Mouse (Mus musculus) urinary bladder, postnatal 36 days (tissue): Measurements from ENCODE around the gene Slc7a6os.
A peak's percentile ranks its signal among the peaks of the same experiment; 100 is the strongest.
"Not testable (repeated sequence)": the region's sequence is repeated elsewhere in the genome, so short reads cannot be mapped to it uniquely, and the experiment has no call there.

Experiments
- DNase-seq, 2 experiments: peaks; one replicate each; pipeline ENCODE4 v3.0.0; 2022; ENCODE audit warnings: low spot score in 2 of 2, mixed read lengths in 1 of 2

Gene Slc7a6os

GRCm38 (mm10) chr8:106210821-106211345, at the start of gene Slc7a6os, which contains the start of gene Prmt7:
Slc7a6os (minus strand) TSS chr8:106210935.
Prmt7 (plus strand) TSS chr8:106210936.
- peak; percentile 92 to 95 for DNase-seq

DNA sequence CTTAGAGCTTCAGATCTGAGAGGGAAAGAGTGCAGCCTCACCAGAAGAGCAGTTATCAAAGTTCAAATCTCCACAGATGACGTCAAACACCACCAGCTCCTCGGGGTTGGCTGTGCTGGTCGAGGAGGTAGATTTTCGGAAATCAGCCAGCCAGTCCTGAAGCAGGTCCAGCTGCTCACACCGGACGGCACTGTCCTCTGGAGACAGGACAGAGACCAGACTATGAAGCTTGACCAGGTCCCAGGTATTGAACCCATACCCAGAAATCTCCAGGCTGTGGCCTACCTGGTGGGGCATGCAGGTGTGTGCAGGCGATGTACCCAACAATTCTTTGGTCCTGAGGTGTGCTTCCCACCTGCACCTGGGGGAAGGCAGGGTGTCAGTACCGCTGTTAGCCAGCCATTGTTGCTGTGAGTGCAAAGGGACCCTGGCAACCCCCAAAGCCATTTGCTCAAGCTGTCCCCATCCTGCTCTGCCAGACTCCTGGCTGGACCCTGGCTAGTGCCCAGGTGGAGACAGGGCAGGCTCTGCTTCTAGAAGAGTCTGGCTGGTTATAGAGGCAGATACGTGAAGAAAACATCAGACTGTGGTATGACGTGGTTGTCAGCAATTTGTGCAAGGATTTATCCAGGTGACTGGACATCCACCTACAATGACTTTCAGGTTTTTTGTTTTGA, 49.0 kb upstream of the Slc7a6os start:
- no peak for DNase-seq

GRCm38 (mm10) chr8:106258169-106258568, 47.4 kb upstream of the Slc7a6os start:
- DNase-seq, result no peak

DNA sequence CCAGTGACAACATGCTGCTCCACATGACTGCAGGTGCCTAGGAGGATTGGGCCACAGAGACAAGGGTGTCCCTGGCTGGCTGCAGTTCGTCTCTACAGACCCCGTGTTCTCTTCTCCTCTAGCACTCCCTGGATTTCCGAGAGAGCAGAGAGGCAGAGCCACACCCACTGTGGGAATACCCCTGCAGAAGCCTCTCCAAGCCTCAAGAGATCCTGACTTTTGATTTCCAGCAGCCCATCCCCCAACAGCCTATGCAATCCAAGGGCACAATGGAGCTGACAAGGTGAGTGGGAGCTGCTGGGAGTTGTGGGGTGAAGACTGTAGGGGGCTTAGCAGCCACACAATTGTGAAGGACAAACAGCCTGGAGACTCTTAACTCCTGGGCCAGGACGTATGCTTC, 39.5 kb upstream of the Slc7a6os start:
- DNase-seq, result no peak

DNA sequence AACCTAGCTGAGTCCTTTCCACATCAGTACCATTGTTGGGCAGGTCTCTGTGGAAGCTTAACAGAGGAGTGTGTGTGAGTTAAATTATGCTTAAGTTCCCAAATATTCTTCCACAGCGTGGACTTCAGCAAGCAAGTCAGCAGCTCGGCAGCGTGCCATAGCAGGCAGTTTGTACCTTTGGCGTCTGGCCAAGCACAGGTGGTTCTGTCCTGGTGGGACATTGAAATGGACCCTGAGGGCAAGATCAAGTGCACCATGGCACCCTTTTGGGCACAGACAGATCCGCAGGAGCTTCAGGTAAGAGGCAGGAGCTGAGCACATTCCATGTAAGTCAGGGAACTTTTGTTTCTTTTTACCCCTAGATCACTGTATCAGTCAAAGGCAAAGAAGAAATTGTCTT, 26.4 kb upstream of the Slc7a6os start:
- DNase-seq, result no peak

GRCm38 (mm10) chr8:106234567-106235261, 24.0 kb upstream of the Slc7a6os start:
- no peak for DNase-seq

- DNase-seq, result no peak
These were observed 22.0 kb upstream of the Slc7a6os start for GRCm38 (mm10) chr8:106232751-106233150.

- no peak for DNase-seq
These were observed 20.8 kb upstream of the Slc7a6os start for GRCm38 (mm10) chr8:106231536-106231935.

- peak; percentile 23 to 36 for DNase-seq
These were observed 15.9 kb upstream of the Slc7a6os start for GRCm38 (mm10) chr8:106226589-106226988.

DNA sequence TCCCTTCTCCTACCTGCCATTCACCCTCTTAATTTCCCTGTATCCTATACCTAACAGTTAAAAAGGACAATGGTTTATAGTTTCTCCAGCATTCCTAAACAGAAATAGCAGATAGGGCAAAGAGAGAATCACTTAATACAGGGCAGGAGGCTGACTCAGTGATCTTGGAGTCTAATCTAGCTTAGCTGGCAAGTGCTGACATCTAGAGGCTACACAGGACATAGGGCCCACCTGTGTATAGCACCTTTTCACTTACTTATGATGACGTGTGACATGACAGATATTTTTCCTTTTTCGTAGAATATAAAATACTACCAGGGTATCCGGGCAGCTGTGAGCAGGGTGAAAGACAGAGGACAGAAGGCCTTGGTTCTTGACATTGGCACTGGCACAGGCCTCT, 8.9 kb upstream of the Slc7a6os start:
- no peak for DNase-seq

DNA sequence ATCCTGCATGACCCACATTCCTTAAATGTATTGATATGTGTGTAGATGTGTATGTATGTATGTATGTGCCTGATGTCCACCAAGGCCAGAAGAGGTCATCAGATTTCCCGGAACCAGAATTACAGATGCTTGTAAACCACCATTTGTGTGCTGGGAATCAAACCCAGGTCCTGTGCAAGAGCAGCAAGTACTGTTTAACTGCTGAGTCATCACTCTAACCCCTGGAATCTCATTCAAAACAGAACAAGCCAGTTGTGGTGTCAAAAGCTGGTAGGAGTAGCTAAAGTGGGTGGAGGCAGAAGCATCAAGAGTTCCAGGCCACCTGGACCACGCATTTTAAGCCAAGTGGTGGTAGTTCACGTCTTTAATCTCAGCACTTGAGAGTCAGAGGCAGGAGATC, 3.2 kb upstream of the Slc7a6os start:
- DNase-seq, result no peak

DNA sequence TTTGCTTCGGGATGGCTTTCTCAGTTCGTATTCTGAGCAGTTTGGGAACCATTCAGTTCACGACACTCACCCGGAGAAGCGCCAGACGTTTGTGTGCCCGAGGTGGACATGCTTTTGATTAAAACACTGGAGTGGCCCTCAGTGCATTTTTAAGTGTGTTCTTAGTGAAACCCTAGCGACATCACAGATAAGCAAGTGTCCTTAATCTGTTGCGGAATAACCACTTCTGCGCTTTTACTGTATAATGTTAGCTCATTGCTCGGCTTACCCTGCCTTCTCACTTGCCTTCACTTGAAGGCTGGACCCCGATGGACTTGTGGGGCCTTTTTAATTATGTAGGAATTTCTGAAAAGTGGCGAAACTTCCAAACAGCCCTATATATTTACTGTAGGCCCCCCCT, 686 bp upstream of the Slc7a6os start:
- DNase-seq, result no peak

DNA sequence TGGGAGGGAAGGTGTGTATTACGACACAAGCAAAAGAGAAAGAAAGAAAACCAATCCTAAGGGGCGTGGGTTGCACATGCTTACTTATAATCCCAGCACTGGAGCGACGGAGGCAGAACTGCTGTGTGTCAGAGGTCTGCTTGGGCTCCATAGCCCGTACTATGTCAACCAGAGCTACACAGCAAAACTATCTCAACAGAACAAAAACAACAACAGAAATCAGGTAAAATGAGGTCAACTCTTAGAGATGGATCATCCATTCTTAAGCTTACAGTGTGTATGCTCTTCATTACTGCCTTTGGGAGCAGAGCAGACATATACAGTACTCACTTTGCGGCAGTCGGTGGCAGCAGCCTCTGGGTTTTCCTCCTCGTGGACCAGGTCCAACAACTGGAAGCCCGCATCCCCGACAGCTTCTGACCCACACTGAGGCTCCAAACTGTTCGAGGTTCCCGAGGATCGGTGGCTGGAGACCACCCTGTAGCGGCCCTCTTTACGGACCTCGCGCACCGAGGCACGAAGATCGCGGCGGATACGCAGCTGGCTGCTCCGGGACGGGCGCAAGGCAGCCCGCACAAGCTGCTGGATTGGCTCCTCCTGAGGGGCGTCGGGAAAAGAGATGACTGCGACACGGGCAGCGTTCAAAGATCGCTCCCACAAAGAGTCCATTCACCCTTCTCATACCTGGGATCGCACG, 552 bp downstream of the Slc7a6os start:
- peak; percentile 18 to 28 for DNase-seq

DNA sequence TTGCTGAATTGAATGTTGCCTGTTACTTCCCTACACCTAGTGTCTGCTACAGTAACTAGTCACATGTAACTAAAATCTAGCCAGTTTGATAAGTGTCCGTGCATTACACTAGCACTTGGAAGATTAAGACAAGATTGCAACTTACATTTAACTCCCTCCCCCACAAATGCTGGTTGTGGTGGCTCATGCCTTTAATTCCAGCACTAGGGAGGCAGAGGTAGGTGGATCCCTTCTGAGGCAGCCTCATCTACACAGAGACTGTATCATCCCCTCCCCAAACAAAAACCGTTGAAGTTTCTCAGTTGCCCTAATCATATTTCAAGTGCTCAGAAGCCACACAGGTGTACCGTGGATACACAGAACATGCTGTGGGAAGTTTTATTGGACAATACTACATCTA, 11.1 kb downstream of the Slc7a6os start:
- DNase-seq, result not testable (repeated sequence)

GRCm38 (mm10) chr8:106198741-106199140, 12.0 kb downstream of the Slc7a6os start:
- peak; percentile 33 to 44 for DNase-seq

- DNase-seq, result no peak
These were observed 16.7 kb downstream of the Slc7a6os start for GRCm38 (mm10) chr8:106194062-106194461.

DNA sequence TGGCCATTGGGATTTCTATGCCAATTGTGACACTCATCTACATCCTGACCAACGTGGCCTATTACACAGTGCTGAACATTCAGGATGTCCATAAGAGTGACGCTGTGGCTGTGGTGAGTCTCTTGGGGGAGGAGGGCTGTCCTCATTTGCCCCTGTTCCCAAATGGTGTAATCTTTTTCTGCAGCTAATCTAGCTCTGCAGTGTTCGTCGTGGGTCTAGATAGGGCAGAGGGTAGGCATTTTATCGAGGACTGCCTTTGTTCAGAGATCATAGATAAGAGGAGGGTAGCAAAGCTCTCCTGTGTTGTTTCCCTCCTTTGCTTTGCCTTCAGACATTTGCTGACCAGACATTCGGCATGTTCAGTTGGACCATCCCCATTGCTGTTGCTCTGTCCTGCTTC, 17.6 kb downstream of the Slc7a6os start:
- DNase-seq, result no peak

DNA sequence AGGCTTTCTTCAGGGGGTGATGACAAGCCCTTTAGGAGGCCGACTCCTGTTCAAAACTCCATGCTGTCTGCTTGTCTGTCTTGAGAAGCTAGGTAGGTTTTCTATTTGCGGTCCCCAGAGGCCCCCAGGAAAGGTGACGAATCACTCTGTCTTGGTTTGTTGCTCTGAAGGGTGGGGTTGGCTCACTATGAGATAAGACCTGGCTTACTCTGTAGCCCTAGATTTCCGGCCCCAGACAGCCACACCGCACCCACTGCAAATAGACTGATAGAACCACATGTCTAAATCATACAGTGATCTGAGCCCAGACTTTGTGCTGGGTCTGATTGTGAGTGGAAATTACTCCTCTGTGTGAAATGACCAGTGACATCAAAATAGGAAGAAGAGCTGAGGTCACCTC, 19.1 kb downstream of the Slc7a6os start:
- peak in 1 of 2 experiments; percentile 42 for DNase-seq

GRCm38 (mm10) chr8:106189162-106189561, 21.6 kb downstream of the Slc7a6os start:
- DNase-seq, result no peak

- DNase-seq, result no peak
These were observed 24.3 kb downstream of the Slc7a6os start for GRCm38 (mm10) chr8:106186394-106186793.

DNA sequence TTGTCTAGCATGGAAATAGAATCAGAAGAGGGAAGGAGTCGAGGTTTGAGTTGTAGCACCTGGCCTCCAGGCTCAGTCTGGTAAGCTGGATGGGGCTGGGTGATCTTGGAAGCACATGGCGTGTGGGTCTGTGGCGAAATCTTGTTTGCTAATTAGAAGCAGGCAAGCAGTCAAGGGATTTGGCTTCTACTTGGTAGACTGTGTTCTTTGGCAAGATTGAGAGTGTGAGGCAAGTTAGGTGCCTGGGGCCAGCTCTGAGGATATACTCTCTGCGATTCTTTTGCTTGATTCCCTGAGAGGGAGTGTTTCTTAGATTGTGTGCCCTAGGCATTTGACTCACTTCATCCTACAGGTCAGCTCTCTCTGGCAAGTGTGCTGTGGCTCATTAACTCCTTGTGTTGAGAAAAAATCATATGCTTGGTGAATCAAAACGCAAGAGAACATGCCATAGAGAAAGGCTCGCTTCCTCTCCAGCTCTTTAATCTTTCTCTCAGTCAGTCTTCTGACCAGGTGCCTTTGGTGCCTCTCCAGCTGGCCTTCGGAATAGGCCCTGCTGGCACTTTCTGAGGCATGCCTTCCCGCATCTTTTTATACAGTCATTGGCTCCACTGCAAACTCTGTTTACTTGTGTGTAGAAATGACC, 25.0 kb downstream of the Slc7a6os start:
- peak in 1 of 2 experiments; percentile 78 for DNase-seq

DNA sequence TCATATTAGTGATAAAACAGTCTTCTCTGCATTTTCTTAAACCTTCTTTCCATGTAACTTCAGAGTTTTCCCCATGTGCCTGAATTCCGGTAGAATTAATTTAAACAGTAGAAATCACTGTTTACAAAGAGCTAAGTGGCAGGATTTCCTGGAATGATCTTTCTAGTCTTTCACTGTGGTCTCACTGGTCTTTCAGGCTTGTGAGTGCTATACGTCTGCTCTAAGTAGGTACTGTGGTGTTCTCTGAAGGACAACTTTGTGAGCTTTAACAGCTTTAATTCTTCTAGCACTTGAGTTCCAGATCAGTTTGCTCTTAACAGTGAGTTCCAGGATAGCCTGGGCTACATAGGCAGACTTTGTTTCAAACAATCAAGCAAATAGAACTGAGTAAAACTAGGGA, 32.3 kb downstream of the Slc7a6os start:
- DNase-seq, result no peak
